Mouse (Mus musculus): ENCODE results near the gene Sugct. TPM values are rescaled to one million over a fixed set of nuclear protein-coding genes. Genes with fewer than 3 reads are reported as not detected.

Gene Sugct
- polyA plus RNA-seq, 1 experiment, result 6.5 TPM

DNA sequence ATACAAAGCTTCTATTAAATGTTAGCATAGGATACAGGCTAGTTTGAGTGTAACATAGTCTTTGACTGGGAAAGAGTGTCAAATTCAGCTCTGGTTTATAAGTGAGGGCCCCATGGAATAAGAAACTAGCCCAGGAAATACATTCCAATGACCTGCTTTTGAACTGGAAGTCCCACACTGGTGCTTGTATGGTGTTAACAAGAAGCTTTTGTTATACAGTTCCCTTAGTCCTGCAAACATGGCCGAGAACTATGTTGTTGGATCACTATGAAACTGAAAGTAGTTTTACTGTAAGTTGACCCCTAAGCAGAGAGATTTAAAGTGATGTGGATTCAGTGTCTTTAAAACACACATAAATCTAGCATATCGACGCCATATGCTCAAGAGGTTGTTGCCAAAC is 657.5 kb downstream of the Sugct start:
- no peak for DNase-seq (ENCODE audit: low spot score)

DNA sequence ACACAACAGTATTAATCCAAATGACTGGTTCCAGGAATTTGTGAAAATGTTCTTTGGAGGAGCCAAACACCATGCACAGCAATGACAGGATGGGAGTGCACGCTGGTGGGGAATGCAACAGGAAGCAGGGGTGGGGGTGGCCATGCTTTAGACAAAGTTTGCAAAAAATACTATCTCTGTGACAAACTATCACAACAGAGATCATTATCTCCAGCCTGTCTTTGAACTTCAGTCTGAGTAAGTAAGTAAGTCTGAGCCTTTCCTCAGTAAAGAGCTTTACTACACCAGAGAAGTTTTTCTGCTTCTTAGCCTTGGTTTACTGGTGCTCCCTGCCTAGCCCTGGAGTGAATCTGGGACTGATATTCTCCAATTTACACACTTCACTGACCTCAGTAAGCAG is 664.6 kb downstream of the Sugct start:
- no peak for DNase-seq (ENCODE audit: low spot score)

- no peak for DNase-seq (ENCODE audit: low spot score)
These were observed 666.8 kb downstream of the Sugct start for GRCm38 (mm10) chr13:17028595-17028994.

GRCm38 (mm10) chr13:17027846-17028529 is 667.4 kb downstream of the Sugct start:
- DNase-seq (ENCODE audit: low spot score), result no peak

GRCm38 (mm10) chr13:17027001-17027400 is 668.4 kb downstream of the Sugct start:
- DNase-seq (ENCODE audit: low spot score), result no peak

DNA sequence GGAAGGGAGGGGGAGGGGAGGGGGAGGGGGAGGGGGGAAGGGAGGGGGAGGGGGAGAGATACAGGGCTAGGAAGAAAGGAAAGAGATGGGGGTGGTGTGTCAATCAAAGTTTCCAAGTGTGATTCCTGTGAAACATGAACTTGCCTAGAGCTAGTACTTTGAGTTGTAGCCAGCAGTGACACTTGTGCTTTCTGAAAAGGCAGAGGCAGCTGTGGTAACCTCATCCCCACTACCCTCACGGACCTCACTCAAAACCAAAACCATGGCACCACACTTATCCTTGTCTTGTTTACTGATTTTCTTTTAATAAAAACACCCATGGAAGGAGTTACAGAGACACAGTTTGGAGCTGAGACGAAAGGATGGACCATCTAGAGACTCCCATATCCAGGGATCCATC is 698.9 kb downstream of the Sugct start:
- no peak for DNase-seq (ENCODE audit: low spot score)

DNA sequence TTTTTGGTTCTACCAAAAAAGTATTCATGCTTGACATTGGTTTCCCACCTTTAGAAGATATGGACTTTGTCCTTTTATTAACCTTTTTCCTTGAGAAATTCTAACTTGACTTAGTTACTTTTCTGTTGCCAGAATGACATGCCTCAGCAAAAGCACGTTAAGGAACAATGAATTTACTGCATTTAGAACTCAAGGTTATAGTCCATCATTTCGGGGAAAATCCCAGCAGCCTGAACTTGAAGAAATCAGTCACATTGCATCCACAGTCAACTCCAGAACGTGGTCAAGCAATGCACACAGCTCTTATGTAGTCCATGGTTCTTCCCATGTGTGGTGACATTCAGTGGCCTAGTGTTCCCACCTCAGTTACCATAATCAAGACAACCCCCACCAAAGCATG is 700.0 kb downstream of the Sugct start:
- DNase-seq (ENCODE audit: low spot score), result no peak

- no peak for DNase-seq (ENCODE audit: low spot score)
These were observed 717.6 kb downstream of the Sugct start for GRCm38 (mm10) chr13:16977743-16978142.

DNA sequence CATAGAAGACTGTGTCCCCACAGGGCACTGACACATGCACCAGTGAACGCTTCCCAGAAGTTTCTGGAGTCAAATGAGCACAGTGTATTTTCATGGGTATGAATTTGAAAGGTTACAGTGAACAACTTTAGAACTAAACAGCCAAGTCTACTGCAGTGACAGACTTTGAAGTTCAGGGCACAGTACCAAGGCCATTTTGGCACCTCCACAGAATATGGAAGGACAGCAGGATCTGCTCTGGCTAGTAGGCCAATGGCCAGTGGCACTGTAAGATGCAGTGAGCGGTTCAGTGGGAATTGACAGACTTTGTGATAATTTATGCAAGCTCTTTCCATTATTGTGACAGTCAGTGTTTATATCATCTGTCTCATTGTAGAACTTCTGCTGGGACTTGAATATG is 724.1 kb downstream of the Sugct start:
- no peak for DNase-seq (ENCODE audit: low spot score)

- no peak for DNase-seq (ENCODE audit: low spot score)
These were observed 726.4 kb downstream of the Sugct start for GRCm38 (mm10) chr13:16968995-16969394.

- no peak for DNase-seq (ENCODE audit: low spot score)
These were observed 730.4 kb downstream of the Sugct start for GRCm38 (mm10) chr13:16964823-16965475.

DNA sequence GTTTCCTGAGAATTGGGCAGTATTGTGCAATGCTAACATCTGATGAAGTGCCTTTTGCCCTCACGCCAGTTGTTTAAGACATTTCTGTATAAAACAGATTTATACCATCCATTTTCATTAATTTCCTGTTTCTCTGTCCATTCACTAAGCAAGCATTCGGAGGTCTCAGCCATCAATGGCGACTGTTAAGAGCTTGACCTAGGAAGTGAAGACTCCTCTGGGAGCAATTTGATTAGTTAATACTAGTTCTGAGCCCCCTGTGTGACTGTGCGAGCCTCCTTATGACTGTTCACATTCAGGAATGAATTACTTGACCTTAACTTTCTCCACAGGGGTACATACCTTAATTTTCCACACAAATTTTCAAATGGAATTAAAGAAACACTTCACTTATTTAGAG is 743.3 kb downstream of the Sugct start:
- DNase-seq (ENCODE audit: low spot score), result no peak

DNA sequence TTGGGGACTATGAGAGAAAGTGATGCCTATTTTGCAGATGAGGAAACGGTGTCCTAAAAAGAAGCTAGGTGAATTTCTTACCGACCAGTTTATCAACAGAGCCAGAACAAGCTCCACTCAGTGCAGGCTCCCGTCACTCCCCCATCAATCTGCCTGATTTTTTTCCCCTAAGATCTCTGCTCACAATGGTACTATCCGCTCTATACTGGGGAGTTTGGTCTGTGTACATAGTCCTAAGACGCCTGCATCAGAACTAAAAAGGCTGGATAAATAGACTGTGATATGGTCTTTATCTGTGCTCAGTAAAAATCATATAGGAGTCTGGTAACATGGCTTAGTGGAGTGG is 755.9 kb downstream of the Sugct start:
- no peak for DNase-seq (ENCODE audit: low spot score)

GRCm38 (mm10) chr13:16938552-16939465 is 756.5 kb downstream of the Sugct start:
- DNase-seq (ENCODE audit: low spot score), result no peak

DNA sequence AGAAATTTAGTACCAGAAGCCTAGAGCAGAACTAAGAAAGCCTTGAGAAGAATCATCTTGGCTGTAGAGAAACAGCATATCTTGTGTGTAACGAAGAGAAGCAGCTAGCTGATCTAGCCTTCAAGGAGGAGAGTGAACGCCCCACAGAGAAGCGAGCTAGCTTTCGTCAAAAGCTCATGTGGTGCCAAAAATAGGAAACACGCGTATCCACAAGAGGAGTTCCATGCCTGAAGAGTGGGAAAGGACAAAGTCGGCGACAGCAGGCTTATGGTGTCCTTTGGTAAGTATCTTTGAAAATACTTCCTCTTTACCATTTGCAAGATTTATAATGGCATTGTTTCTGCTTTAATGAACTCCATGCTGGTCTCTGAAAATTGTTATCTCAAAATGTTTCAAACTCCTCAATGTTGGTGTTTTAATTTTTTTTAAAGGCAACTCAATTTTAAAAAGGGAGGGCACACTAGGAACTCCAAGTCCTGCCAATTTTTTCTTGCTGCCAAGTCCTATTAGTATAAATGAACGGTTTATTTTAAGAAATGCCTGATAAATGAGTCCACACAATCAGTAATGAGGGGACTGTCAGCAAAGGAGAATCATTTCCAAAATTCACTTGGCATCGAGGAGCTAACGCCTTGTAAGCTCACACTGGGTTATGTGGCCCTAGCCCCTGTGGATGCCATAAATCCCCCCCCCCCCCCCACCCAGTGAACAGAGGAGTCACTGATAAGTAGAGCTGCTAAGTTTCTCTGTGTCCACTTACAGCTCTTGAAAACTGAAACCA is 757.7 kb downstream of the Sugct start:
- no peak for DNase-seq (ENCODE audit: low spot score)

DNA sequence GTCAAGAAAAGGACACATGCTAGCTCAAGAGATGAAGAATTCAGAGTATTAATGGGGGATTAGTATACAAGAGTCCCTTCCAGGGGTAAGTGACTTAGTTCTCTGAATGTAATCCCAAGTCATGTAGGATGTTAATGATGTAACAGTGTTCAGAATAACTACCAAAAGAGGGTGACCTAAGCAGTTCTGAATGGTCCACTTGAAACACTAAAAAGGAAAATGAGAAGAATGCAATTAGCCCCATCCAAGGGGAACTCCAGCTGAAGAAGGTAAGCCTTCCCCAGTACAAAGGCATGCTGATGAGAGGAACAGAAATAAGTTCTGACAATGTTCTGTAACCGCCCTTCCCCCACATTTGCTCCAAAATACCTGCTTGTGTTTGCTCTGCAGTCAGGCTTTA is 760.3 kb downstream of the Sugct start:
- DNase-seq (ENCODE audit: low spot score), result no peak

GRCm38 (mm10) chr13:16933600-16933999 is 761.8 kb downstream of the Sugct start:
- DNase-seq (ENCODE audit: low spot score), result no peak

GRCm38 (mm10) chr13:16921305-16921704 is 774.0 kb downstream of the Sugct start:
- DNase-seq (ENCODE audit: low spot score), result no peak

DNA sequence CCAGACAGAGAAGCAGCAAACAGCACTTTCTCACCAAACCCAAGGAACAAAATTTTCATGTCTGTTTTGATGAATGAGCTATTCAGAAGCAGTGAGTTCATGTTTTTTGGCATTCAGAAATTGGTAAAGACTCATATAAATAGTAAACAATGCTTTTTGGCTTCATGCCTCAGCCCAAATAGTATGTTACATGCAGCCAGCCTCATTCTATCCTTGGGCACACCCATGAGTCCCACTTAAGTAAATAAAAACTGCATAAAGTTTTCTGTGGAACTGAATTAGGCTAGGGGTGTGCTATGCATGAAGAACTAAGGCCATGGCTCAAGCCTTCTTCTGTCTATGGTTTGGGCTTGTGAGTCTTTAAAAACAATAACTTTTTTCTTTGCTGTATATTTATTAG is 779.7 kb downstream of the Sugct start:
- DNase-seq (ENCODE audit: low spot score), result no peak

- no peak for DNase-seq (ENCODE audit: low spot score)
These were observed 783.1 kb downstream of the Sugct start for GRCm38 (mm10) chr13:16912214-16912613.

- no peak for DNase-seq (ENCODE audit: low spot score)
These were observed 788.4 kb downstream of the Sugct start for GRCm38 (mm10) chr13:16906974-16907373.

DNA sequence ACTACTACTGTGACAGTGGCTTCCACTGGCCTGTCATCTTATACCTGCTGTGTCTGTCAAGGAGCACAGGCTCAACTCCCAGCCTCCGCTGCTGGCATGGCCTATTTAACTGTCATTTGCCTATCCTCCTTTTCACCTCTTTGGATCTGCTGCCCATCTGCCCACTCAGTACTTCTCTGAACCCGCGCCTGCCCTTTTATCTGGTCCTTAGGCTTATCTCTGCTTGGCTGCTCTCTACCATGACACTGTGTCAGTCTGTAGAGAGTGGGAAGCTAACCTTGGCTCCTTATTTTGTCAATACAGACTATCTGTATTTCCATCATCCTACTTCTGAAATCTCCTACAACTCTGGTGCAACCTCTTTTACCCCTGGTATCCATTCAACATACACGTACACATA is 793.9 kb downstream of the Sugct start:
- no peak for DNase-seq (ENCODE audit: low spot score)

Data from urinary bladder, adult 2 months (tissue).